Mouse (Mus musculus) liver, embryonic 13.5 days (tissue): ENCODE measurements around the gene Fmnl2. TPM values are rescaled to one million over a fixed set of nuclear protein-coding genes. Genes with fewer than 3 reads are reported as not detected.

Source experiments
- ATAC-seq: fragments of 200-750 bp; cut with Nextera tagmentation; 2 replicates; pipeline ENCODE4 v1.8.0; 2017; ENCODE audit warnings: low read depth, mild to moderate bottlenecking, moderate number of reproducible peaks, moderate library complexity
- DNase-seq: peaks from one replicate; pipeline ENCODE4 v3.0.0; 2022
- H3K27ac ChIP-seq: fragments of 300-500 bp; sonication (generic); 2 replicates; pipeline ENCODE4 v1.5.1; 2015; ENCODE audit warnings: moderate library complexity, mild to moderate bottlenecking, inconsistent platforms
- H3K27me3 ChIP-seq: fragments of 300-500 bp; sonication (generic); 2 replicates; pipeline ENCODE4 v1.6.1; 2015; ENCODE audit warnings: mild to moderate bottlenecking, inconsistent platforms
- H3K36me3 ChIP-seq: fragments of 300-500 bp; sonication (generic); 2 replicates; pipeline ENCODE4 v1.6.1; 2015; ENCODE audit warnings: mild to moderate bottlenecking, inconsistent platforms
- H3K4me1 ChIP-seq: fragments of 300-500 bp; sonication (generic); replicated peaks from 2 replicates; pipeline ENCODE4 v1.6.1; 2015; ENCODE audit warnings: inconsistent platforms
- H3K4me2 ChIP-seq: fragments of 300-500 bp; sonication (generic); 2 replicates; pipeline ENCODE4 v1.6.1; 2015; ENCODE audit warnings: inconsistent platforms, mild to moderate bottlenecking, moderate library complexity
- H3K4me3 ChIP-seq: fragments of 300-500 bp; sonication (generic); replicated peaks from 2 replicates; pipeline ENCODE4 v1.5.1; 2015; ENCODE audit warnings: mild to moderate bottlenecking, inconsistent platforms
- H3K9ac ChIP-seq: fragments of 300-500 bp; sonication (generic); 2 replicates; pipeline ENCODE4 v1.6.1; 2015; ENCODE audit warnings: mild to moderate bottlenecking, inconsistent platforms
- H3K9me3 ChIP-seq: fragments of 300-500 bp; sonication (generic); replicated peaks from 2 replicates; pipeline ENCODE4 v1.6.1; 2016; ENCODE audit warnings: inconsistent platforms
- WGBS: fragments of 180-500 bp; shearing (Covaris S2); methylation state at CpG from one replicate; pipeline ENCODE4 v1.1.7; 2015; ENCODE audit not compliant: insufficient replicate concordance; 5-methylcytosine and 5-hydroxymethylcytosine counted together
- polyA plus RNA-seq: library from polyadenylated mRNA; unstranded; fragments of >200 nt; fragmentation: Nextera tagmentation; extraction: Ambion mirVana; gene quantifications from 2 replicates; pipeline ENCODE4 v1.2.1, GENCODE M21; 2015

Gene Fmnl2
- polyA plus RNA-seq, 1 experiment from 2014 or later = 0.46 TPM

DNA sequence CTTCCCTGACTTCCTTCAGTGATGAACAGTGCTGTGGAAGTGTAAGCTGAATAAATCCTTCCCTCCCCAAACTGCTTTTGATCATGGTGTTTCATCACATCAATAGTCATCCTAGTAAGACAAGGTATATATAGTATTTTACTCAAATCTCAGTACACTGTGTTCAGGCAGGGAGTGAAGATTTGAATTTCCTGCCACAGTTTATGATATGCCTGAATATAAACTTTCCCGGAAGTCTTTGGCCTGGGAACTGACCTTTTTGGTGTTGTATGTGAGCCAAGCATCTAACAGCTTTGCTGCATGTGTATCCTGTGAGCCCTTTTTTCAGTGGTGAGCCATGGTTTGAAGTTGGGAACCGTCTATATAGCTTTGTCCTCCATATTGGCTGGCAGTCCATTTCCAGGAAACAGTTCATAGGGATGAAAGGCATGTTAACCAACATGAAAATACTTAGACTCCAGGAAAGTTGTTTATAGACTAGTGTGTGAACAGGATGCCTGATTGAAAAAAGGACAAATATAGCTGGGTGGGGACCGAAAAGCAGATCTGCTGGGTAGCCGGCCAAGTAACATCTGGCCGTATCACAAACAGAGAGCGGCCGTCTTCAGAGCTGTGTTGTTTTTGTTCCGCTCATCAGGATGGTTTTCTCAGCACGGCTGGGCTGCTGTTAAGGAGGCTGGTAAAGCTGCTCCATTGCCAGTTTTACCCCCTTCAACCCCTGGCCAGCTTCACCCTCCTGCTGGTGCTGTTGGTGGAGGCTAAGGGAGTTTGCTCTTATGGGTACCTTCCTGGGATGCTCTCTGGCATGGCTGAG, 133.4 kb downstream of the Fmnl2 start:
- no peak overlapping the region for H3K4me2 ChIP-seq
- DNase-seq = no peak

DNA sequence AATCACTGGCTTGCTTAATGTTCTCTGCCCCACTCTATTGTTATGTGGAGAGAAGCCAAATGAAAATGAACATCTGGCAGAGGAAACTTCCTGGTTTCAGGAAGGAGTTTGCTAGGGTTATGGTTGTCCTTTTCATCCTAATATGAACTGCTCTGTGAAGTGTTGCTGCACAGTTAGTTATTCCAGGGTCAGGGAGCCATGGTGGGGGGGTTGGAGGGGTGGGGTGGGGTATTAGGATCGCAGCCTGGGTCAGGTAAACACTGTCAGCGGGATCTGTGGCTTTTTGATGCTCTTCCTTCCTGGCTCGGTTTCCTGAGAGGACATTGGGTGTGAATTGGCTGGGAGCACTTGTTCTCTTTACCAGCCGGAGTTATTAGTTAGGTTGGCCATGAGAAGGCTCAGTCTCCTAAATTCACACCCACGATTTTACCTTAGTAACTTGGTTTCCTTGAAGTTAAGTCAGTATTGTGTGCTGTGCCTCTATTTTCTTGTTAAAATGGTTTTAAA, 134.1 kb downstream of the Fmnl2 start:
- Histone ChIP-seq H3K4me2 (no peak overlapping the region), H3K9ac (no peak overlapping the region), H3K27ac (no peak overlapping the region), H3K9me3 (no peaks in the 10 kb centered on the region), H3K36me3 (no peaks in the 10 kb centered on the region), H3K4me3 (no peak overlapping the region), H3K4me1 (no peaks in the 10 kb centered on the region), H3K27me3 (no peaks in the 10 kb centered on the region)
- 27% methylated on average over 5 of the region's 5 CpGs for WGBS
- ATAC-seq (no peak), DNase-seq (no peak)

More for the DNA sequence above, 133.4 kb downstream of the Fmnl2 start:
- H3K4me1 ChIP-seq = no peaks in the 10 kb centered on the region
- no peaks in the 10 kb centered on the region for H3K36me3 ChIP-seq
- WGBS = 71% methylated on average over 9 of the region's 9 CpGs
- no peak overlapping the region for H3K27ac ChIP-seq
- no peak overlapping the region for H3K9ac ChIP-seq
- no peak for ATAC-seq
- H3K27me3 ChIP-seq = no peaks in the 10 kb centered on the region
- no peak overlapping the region for H3K4me3 ChIP-seq
- H3K9me3 ChIP-seq = no peaks in the 10 kb centered on the region

DNA sequence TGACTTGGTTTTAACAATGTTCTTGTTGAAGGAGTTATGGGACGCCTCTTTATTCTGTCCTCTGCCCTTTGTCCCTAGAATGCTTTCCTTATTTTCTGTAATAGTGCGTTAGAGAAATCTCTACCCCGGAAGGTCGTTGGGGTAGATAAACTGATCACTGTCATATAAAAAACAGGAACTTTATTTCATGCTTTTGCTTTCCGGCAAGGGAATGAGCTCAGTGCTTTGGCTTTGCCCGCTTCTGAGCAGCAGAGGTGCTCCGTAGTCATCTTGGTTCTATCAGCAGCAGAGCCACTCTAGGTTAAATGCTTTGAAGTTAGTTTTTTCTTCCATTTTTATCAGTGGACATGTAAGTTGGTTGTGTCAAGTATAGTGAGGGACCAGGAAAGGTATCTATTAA, 135.6 kb downstream of the Fmnl2 start:
- no peak overlapping the region for H3K4me3 ChIP-seq
- no peak for ATAC-seq
- no peak overlapping the region for H3K27ac ChIP-seq
- no peak overlapping the region for H3K9ac ChIP-seq
- no peak for DNase-seq
- no peaks in the 10 kb centered on the region for H3K9me3 ChIP-seq
- H3K27me3 ChIP-seq = no peaks in the 10 kb centered on the region
- H3K4me1 ChIP-seq = no peaks in the 10 kb centered on the region
- no peak overlapping the region for H3K4me2 ChIP-seq
- no peaks in the 10 kb centered on the region for H3K36me3 ChIP-seq
- 67% methylated on average over 7 of the region's 7 CpGs for WGBS

DNA sequence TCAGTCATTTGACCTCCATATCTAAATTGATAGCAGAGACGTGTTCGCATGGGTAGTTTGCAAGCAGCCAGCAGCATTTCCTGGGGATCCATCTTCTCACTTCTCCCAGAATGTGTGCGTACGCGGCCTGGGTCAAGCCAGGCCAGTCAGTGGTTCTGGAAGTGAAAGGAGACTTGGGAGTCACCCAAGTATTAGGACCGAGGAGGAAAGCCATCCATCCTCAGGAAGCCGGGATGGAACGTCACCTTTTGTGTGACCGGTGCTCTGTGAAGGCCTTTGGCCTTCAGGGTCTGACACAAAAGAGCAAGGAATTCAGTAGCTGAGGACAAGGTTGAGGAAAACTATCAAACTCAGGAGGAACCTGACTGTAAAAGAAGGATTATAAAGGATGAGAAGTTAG, 136.9 kb downstream of the Fmnl2 start:
- Histone ChIP-seq H3K9me3 (no peaks in the 10 kb centered on the region), H3K27ac (no peak overlapping the region), H3K4me2 (no peak overlapping the region), H3K36me3 (no peaks in the 10 kb centered on the region), H3K9ac (no peak overlapping the region), H3K4me3 (no peak overlapping the region), H3K27me3 (no peaks in the 10 kb centered on the region), H3K4me1 (no peaks in the 10 kb centered on the region)
- WGBS = 72% methylated on average over 9 of the region's 9 CpGs
- ATAC-seq = no peak
- DNase-seq = no peak

DNA sequence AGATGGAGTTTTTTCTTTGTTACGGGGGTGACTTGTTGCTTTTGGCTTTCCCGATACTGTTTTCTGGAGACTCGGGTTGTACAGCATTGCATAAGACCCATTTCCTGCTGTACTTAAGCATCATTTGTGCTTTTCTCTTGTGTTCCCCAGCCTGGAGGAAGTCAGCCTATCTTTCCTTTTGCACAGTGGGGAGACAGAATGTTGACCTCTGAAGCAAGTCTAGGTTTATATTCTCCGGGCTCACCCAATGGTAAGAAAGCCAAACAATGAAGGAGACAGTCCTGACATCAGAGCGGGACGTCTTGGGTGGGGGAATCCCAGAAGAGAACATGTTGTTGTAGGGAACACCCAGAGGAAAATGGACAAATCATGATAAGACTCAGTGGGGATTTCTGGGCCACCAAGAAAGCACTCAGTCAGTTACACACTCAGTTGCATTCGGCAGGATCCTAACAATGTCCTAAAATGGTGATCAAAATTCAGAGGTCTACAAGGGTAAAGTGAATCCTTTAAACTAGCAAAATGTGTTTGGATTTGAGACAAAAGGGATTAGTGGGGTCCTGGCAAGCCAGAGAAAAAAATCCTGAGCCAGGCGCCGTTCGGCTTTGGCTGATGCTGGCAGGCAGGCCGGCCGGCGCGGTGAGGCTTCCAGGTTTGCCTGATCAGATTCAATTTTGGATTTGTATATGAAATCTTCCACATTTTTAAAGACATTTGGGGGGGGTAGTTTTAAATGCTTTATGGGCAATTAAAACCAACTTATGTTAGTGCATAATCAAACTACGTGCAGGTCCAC, 140.5 kb downstream of the Fmnl2 start:
- no peak for ATAC-seq

DNA sequence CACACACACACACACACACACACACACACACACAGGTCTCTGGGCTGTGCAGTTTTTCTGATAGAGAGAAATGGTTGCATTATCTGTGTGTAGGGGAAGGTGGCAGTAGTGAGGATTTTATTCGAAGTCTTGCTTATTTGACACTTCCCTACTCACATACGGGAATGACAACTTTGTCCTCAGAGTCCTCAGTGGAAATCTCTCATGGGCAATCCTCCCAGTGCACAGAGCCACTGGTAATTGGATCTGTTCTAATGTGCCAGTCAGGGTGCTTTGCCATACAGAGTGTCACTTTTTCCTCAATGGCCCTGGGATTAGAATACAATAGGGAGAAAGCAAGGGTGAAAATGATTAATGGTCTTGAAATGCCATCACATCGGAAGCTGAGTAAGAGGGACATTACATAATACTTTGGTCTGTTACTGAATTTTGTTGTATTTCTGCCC, 141.9 kb downstream of the Fmnl2 start:
- 34% methylated on average over 3 of the region's 3 CpGs for WGBS
- no peak for DNase-seq
- no peak overlapping the region for H3K4me3 ChIP-seq

More for the DNA sequence above, 140.5 kb downstream of the Fmnl2 start:
- Histone ChIP-seq H3K36me3 (no peaks in the 10 kb centered on the region), H3K4me3 (no peak overlapping the region), H3K4me1 (no peaks in the 10 kb centered on the region), H3K4me2 (no peak overlapping the region), H3K9ac (no peak overlapping the region), H3K27me3 (no peaks in the 10 kb centered on the region), H3K27ac (no peak overlapping the region), H3K9me3 (no peaks in the 10 kb centered on the region)
- no peak for DNase-seq
- 68% methylated on average over 15 of the region's 15 CpGs for WGBS

DNA sequence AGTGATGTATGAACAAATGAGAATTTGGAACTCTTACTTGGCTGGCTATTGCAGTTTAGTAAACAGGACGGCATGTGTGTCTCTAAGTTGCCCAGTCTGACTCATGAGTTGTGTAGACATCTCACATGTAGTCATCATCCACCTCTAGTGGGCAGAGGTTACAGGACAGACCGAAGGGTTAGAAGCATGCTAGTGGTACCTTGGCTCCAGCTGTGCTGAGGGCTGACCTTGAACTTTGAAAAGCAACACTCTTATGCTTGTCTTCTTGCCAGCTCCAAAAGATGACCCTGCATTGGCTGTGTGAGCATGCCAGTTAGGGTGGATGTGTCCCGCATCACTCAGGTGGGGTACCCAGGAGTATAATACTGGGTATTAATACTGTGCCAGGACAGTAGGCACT, 142.8 kb downstream of the Fmnl2 start:
- Histone ChIP-seq H3K27ac (no peak overlapping the region), H3K9ac (no peak overlapping the region), H3K36me3 (no peaks in the 10 kb centered on the region), H3K27me3 (no peaks in the 10 kb centered on the region), H3K9me3 (no peaks in the 10 kb centered on the region), H3K4me3 (no peak overlapping the region), H3K4me1 (no peaks in the 10 kb centered on the region), H3K4me2 (no peak overlapping the region)
- WGBS = 67% methylated on average over 3 of the region's 3 CpGs
- no peak for DNase-seq
- no peak for ATAC-seq

More for the DNA sequence above, 141.9 kb downstream of the Fmnl2 start:
- Histone ChIP-seq H3K27ac (no peak overlapping the region), H3K4me1 (no peaks in the 10 kb centered on the region), H3K36me3 (no peaks in the 10 kb centered on the region), H3K27me3 (no peaks in the 10 kb centered on the region), H3K9me3 (no peaks in the 10 kb centered on the region), H3K9ac (no peak overlapping the region), H3K4me2 (no peak overlapping the region)
- no peak for ATAC-seq

DNA sequence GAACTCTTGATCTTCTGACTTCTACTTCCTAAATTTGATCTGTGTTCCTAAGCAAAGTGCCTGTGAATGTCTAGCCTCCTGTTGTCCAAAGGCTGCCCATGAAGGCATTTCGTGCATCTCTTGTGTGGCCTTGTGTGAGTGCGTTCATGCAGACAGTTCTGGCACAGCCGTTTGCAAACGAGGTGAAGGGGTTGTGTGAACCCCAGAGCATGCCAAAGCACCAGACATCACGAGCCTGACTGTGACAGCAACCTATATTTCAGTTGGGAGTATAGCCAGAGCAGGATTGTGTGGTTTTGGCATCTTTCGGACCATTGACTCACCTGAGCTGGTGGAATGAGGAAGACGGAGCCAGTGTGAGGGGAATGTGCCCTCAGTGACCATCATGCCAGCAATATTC, 148.5 kb downstream of the Fmnl2 start:
- H3K27me3 ChIP-seq = no peaks in the 10 kb centered on the region
- H3K27ac ChIP-seq = no peak overlapping the region
- no peaks in the 10 kb centered on the region for H3K4me1 ChIP-seq
- DNase-seq = no peak
- H3K9ac ChIP-seq = no peak overlapping the region
- H3K36me3 ChIP-seq = no peaks in the 10 kb centered on the region
- no peak for ATAC-seq
- H3K9me3 ChIP-seq = no peaks in the 10 kb centered on the region
- H3K4me3 ChIP-seq = no peak overlapping the region
- WGBS = 69% methylated on average over 7 of the region's 7 CpGs
- H3K4me2 ChIP-seq = no peak overlapping the region

DNA sequence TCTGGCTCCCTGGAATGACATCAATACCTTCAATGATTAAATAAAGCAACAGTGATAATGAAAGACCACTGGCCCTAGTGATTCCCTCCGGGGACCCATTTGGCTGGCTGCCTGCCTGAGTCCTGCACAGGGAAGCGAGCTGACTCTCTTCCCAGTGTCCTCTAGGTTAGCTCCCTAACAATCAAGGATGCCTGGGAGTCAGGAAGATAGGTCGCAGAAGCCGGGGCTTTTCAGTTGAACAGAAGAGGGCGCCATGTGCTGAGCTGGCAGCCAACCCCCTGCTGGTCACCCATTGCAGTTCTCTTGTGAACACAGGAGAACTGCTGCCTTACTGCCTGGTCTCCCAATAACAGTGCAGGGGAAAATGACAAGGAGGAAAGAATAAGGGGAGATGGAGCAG, 149.5 kb downstream of the Fmnl2 start:
- Histone ChIP-seq H3K4me2 (no peak overlapping the region), H3K27ac (no peak overlapping the region), H3K4me3 (no peak overlapping the region), H3K36me3 (no peaks in the 10 kb centered on the region), H3K9ac (no peak overlapping the region), H3K9me3 (no peaks in the 10 kb centered on the region), H3K4me1 (no peaks in the 10 kb centered on the region), H3K27me3 (no peaks in the 10 kb centered on the region)
- WGBS = 20% methylated on average over 5 of the region's 5 CpGs
- no peak for ATAC-seq
- DNase-seq = peak; percentile 15

DNA sequence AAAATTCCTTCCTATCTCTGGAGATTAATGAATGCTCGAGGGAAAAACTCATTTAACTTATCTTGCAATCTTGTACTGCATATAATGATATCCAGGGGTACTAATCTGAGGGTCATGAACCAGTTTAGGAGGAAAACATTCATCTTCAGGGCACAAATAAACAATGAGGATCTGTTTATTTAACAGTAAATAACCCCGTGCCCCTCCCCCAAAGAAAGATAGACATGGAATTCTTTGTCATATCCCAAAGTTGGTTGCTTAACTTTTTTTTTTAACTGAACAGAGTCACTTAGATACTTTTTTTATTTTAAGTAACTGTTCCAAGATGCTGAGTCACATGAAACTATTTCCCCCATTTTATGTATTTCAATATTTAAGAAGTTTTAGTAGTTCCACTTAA, 155.4 kb downstream of the Fmnl2 start:
- no peaks in the 10 kb centered on the region for H3K4me1 ChIP-seq
- no peak overlapping the region for H3K4me2 ChIP-seq
- DNase-seq (no peak), ATAC-seq (no peak)
- no peak overlapping the region for H3K4me3 ChIP-seq
- no peaks in the 10 kb centered on the region for H3K27me3 ChIP-seq
- no peak overlapping the region for H3K27ac ChIP-seq
- H3K9ac ChIP-seq = no peak overlapping the region
- no peaks in the 10 kb centered on the region for H3K9me3 ChIP-seq
- no peaks in the 10 kb centered on the region for H3K36me3 ChIP-seq
- WGBS = 27% methylated on average over 2 of the region's 2 CpGs

DNA sequence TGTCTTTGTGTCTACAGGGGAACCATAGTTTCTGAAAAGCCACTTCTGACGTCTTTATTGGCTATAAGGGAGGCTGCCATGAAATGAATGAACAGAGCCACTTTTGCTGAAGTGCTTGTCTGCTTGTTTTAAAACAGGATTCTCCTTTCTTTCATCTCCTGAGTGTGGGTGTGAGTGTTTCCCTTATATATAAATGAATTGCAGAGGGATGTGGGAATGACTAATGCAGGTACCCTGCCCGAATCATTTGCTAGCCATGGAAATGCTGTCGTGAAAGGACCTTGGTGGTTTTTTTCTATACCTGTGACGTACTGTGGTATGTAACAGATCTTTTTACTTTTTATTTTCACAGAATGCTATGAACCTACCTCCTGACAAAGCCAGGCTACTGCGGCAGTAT, 156.8 kb downstream of the Fmnl2 start:
- no peaks in the 10 kb centered on the region for H3K27me3 ChIP-seq
- no peak overlapping the region for H3K4me2 ChIP-seq
- no peak for DNase-seq
- H3K4me1 ChIP-seq = no peaks in the 10 kb centered on the region
- H3K4me3 ChIP-seq = no peak overlapping the region
- no peak for ATAC-seq
- no peak overlapping the region for H3K9ac ChIP-seq
- no peaks in the 10 kb centered on the region for H3K36me3 ChIP-seq
- no peak overlapping the region for H3K27ac ChIP-seq
- 58% methylated on average over 5 of the region's 5 CpGs for whole genome bisulfite sequencing
- H3K9me3 ChIP-seq = no peaks in the 10 kb centered on the region
